Comparison of ENCODE assay signal across 24 mouse cellular contexts in genomic region chr7:127270666-127271065, GRCm38 (mm10). TPM values are rescaled to one million over a fixed set of nuclear protein-coding genes. Genes with fewer than 3 reads are reported as not detected.
DNase-seq lines count a peak whose midpoint lies in the region; ATAC-seq and TF ChIP-seq lines count a peak whose summit lies in the region.
"Had no signal": no experiment of that assay in that cellular context is flagged by ENCODE, and none has a peak within 500 bp of the region (broad histone marks: within the 10 kb centered on the region; RNA-seq: fewer than 3 reads in every experiment).

No protein-coding gene starts in this region.

- TF ChIP-seq CTCF in bone marrow, adult 2 months (IDR thresholded peaks at IDR 0.05; ENCODE audit: control insufficient read depth, insufficient read depth, low read length) = no peak

- peaks cover 19% of the 10 kb centered on the region for H3K4me1 ChIP-seq in kidney, embryonic 15.5 days
- H3K4me1 ChIP-seq in kidney, embryonic 14.5 days (ENCODE audit: control insufficient read depth, insufficient read depth, low read length) = peaks cover 12% of the 10 kb centered on the region
- H3K4me1 ChIP-seq in bone marrow, adult 2 months (ENCODE audit: control insufficient read depth, insufficient read depth, low read length) = peaks cover 4% of the 10 kb centered on the region
- peaks cover 31% of the 10 kb centered on the region for H3K4me1 ChIP-seq in liver, embryonic 11.5 days (replicated peaks; ENCODE audit: control insufficient read depth, insufficient read depth, low read length)

- H3K9ac ChIP-seq in kidney, embryonic 15.5 days = no peak overlapping the region
- H3K9ac ChIP-seq in kidney, embryonic 14.5 days (ENCODE audit: low read depth, low read length) = no peak overlapping the region
- no peak overlapping the region for H3K9ac ChIP-seq in liver, embryonic 11.5 days (ENCODE audit: low read depth, low read length)
- H3K9ac ChIP-seq: embryonic facial prominence, embryonic 13.5 days; forebrain, embryonic 13.5 days; heart, embryonic 15.5 days; hindbrain, embryonic 13.5 days; liver, embryonic 15.5 days had no signal

- peaks cover 23% of the 10 kb centered on the region for H3K79me2 ChIP-seq in macrophage (ENCODE audit: inconsistent target)

- TF ChIP-seq POLR2A in bone marrow, adult 2 months (IDR thresholded peaks at IDR 0.05; ENCODE audit: borderline replicate concordance, control insufficient read depth, low read depth, low read length) = no peak

- WGBS in kidney, embryonic 15.5 days = 86% methylated on average over 5 of the region's 5 CpGs
- 94% methylated on average over 5 of the region's 5 CpGs for WGBS in kidney, embryonic 14.5 days
- WGBS in bone marrow, adult 2 months = 51% methylated on average over 5 of the region's 5 CpGs
- WGBS in liver, embryonic 11.5 days = 72% methylated on average over 5 of the region's 5 CpGs
- 68% methylated on average over 5 of the region's 5 CpGs for WGBS in macrophage (ENCODE audit: missing documents)

- no peaks in the 10 kb centered on the region for H3K27me3 ChIP-seq in kidney, embryonic 15.5 days
- no peaks in the 10 kb centered on the region for H3K27me3 ChIP-seq in kidney, embryonic 14.5 days (ENCODE audit: control insufficient read depth, insufficient read depth, low read length)
- no peaks in the 10 kb centered on the region for H3K27me3 ChIP-seq in liver, embryonic 11.5 days (replicated peaks; ENCODE audit: control insufficient read depth, insufficient read depth, low read length)
- H3K27me3 ChIP-seq: embryonic facial prominence, embryonic 13.5 days; forebrain, embryonic 13.5 days; heart, embryonic 15.5 days; hindbrain, embryonic 13.5 days; liver, embryonic 15.5 days had no signal

- intact Hi-C loops in gastrocnemius, postnatal 14 days (cut with DNase I; ENCODE audit: low total_unique reads) = no loop called here

- H3K4me2 ChIP-seq in kidney, embryonic 15.5 days = peak overlapping the region; percentile 24; the same call in 1 of the 2 replicates
- no peak overlapping the region for H3K4me2 ChIP-seq in kidney, embryonic 14.5 days (replicated peaks; ENCODE audit: low read depth, low read length)
- H3K4me2 ChIP-seq in liver, embryonic 11.5 days = peak overlapping the region; percentile 85
- H3K4me2 ChIP-seq: embryonic facial prominence, embryonic 13.5 days; forebrain, embryonic 13.5 days; heart, embryonic 15.5 days; hindbrain, embryonic 13.5 days had no signal

- ATAC-seq in kidney, embryonic 15.5 days (replicated peaks; ENCODE audit: low FRiP score) = no peak
- no peak for ATAC-seq in kidney, embryonic 14.5 days (ENCODE audit: low FRiP score, low TSS enrichment)
- ATAC-seq in liver, embryonic 11.5 days (replicated peaks; ENCODE audit: low FRiP score) = no peak
- no peak for ATAC-seq in erythroid progenitor cell, adult 5-6 weeks (replicated peaks; ENCODE audit: low FRiP score, poor library complexity, severe bottlenecking)
- ATAC-seq: forebrain, embryonic 13.5 days; lung, postnatal 0 days had no signal

- DNase-seq in liver, embryonic 11.5 days (ENCODE audit: low spot score) = no peak
- no peak for DNase-seq in gastrocnemius, postnatal 14 days
- DNase-seq in embryo, embryonic 10 days (ENCODE audit: low spot score) = no peak
- DNase-seq: cerebellum, adult 2 months; cerebellum, postnatal 25 days; embryo, embryonic 11 days; heart, postnatal 36 days; midbrain, embryonic 14.5 days; thymus, postnatal 4 days had no signal

- no peak overlapping the region for H3K27ac ChIP-seq in kidney, embryonic 15.5 days
- H3K27ac ChIP-seq in kidney, embryonic 14.5 days (ENCODE audit: low read depth, low read length) = no peak overlapping the region
- peak overlapping the region; percentile 68; the same call in 1 of the 2 replicates for H3K27ac ChIP-seq in bone marrow, adult 2 months (ENCODE audit: control insufficient read depth, insufficient read depth, low read depth, low read length, poor library complexity)
- peak overlapping the region; percentile 28; the same call in 1 of the 2 replicates for H3K27ac ChIP-seq in liver, embryonic 11.5 days (ENCODE audit: low read depth, low read length)
- peak overlapping the region; percentile 63 for H3K27ac ChIP-seq in macrophage
- H3K27ac ChIP-seq: embryonic facial prominence, embryonic 13.5 days; forebrain, embryonic 13.5 days; heart, embryonic 15.5 days; hindbrain, embryonic 13.5 days; kidney, postnatal 0 days; limb, embryonic 10.5 days; liver, embryonic 15.5 days had no signal

- H3K4me3 ChIP-seq in kidney, embryonic 15.5 days (replicated peaks) = no peak overlapping the region
- no peak overlapping the region for H3K4me3 ChIP-seq in kidney, embryonic 14.5 days (ENCODE audit: low read length)
- H3K4me3 ChIP-seq in bone marrow, adult 2 months (replicated peaks; ENCODE audit: control insufficient read depth, low read depth, low read length) = no peak overlapping the region
- H3K4me3 ChIP-seq in liver, embryonic 11.5 days (ENCODE audit: low read depth, low read length) = no peak overlapping the region
- no peak overlapping the region for H3K4me3 ChIP-seq in macrophage (ENCODE audit: inconsistent target)
- H3K4me3 ChIP-seq: embryonic facial prominence, embryonic 13.5 days; erythroblast, embryonic 14.5 days; forebrain, embryonic 13.5 days; heart, embryonic 15.5 days; hindbrain, embryonic 13.5 days; limb, embryonic 10.5 days; myocyte had no signal

- H3K36me3 ChIP-seq in kidney, embryonic 15.5 days = peaks cover 42% of the 10 kb centered on the region
- peaks cover 13% of the 10 kb centered on the region for H3K36me3 ChIP-seq in kidney, embryonic 14.5 days (ENCODE audit: control insufficient read depth, insufficient read depth, low read length)
- peaks cover 21% of the 10 kb centered on the region for H3K36me3 ChIP-seq in liver, embryonic 11.5 days (ENCODE audit: control insufficient read depth, insufficient read depth, low read length)
- H3K36me3 ChIP-seq in macrophage (ENCODE audit: inconsistent target) = no peaks in the 10 kb centered on the region

- no peaks in the 10 kb centered on the region for H3K9me3 ChIP-seq in kidney, embryonic 15.5 days (replicated peaks)
- no peaks in the 10 kb centered on the region for H3K9me3 ChIP-seq in kidney, embryonic 14.5 days (ENCODE audit: control insufficient read depth, low read length)
- H3K9me3 ChIP-seq in liver, embryonic 11.5 days (ENCODE audit: control insufficient read depth, low read length) = no peaks in the 10 kb centered on the region
- H3K9me3 ChIP-seq: heart, embryonic 15.5 days; liver, embryonic 15.5 days had no signal

RNA-seq across cellular contexts. Expression of gene Sephs2, which starts 3.2 kb away (rescaled TPM):
- polyA plus RNA-seq in kidney, embryonic 15.5 days (2015; fragmentation: Nextera tagmentation; extraction: Ambion mirVana) = 112 and 113 TPM in 2 replicates
- polyA plus RNA-seq in kidney, embryonic 14.5 days (2014; fragmentation: Nextera tagmentation; extraction: Ambion mirVana) = 112 and 132 TPM in 2 replicates
- polyA plus RNA-seq in bone marrow, adult 2 months (2011; ENCODE audit: insufficient read depth, insufficient read length, low replicate concordance, missing spikeins) = 28.4 and 64.7 TPM in 2 replicates
- polyA plus RNA-seq in liver, embryonic 11.5 days (2014; fragmentation: Nextera tagmentation; extraction: Ambion mirVana) = 178 and 203 TPM in 2 replicates
- total RNA-seq in macrophage (2018; cell fraction: chromatin; rRNA removed) = 10 to 100 TPM in 15 of 26 experiments, 1 to 10 TPM in 11; 1.8 to 76.5 (median 14.2) TPM
- total RNA-seq in macrophage (2018; cell fraction: cytosol; rRNA removed) = 100 to 1,000 TPM in 1 of 26 experiments, 10 to 100 TPM in 25; 13.6 to 109 (median 45.9) TPM
- total RNA-seq in macrophage (2018; cell fraction: nucleus; rRNA removed) = 100 to 1,000 TPM in 1 of 26 experiments, 10 to 100 TPM in 22, 1 to 10 TPM in 3; 5.1 to 115 (median 32.6) TPM
- 19.7 to 40.4 TPM (median 38.9 TPM) in 3 replicates for polyA plus RNA-seq in macrophage (2018)
- 16.8 and 18.0 TPM in 2 replicates for total RNA-seq in erythroid progenitor cell, adult 5-6 weeks (2015; ENCODE audit: low replicate concordance)
- 25.8 and 29.0 TPM in 2 replicates for total RNA-seq in erythroid progenitor cell, adult 5-6 weeks (2017; ENCODE audit: low replicate concordance)
- total RNA-seq in gastrocnemius, postnatal 14 days (2021) = 10 to 100 TPM; 19.3 to 23.1 TPM

RNA-seq across cellular contexts. Expression of gene Dctpp1, which starts 10.2 kb away (rescaled TPM):
- polyA plus RNA-seq in kidney, embryonic 15.5 days (2015; fragmentation: Nextera tagmentation; extraction: Ambion mirVana) = 224 and 226 TPM in 2 replicates
- 252 and 290 TPM in 2 replicates for polyA plus RNA-seq in kidney, embryonic 14.5 days (2014; fragmentation: Nextera tagmentation; extraction: Ambion mirVana)
- 23.2 and 50.6 TPM in 2 replicates for polyA plus RNA-seq in bone marrow, adult 2 months (2011; ENCODE audit: insufficient read depth, insufficient read length, low replicate concordance, missing spikeins)
- polyA plus RNA-seq in liver, embryonic 11.5 days (2014; fragmentation: Nextera tagmentation; extraction: Ambion mirVana) = 266 and 275 TPM in 2 replicates
- 1 to 10 TPM in 5 of 26 experiments, not detected in 21; 1.4 to 4.0 (median 1.5) TPM for total RNA-seq in macrophage (2018; cell fraction: chromatin; rRNA removed)
- total RNA-seq in macrophage (2018; cell fraction: cytosol; rRNA removed) = 10 to 100 TPM; 15.8 to 36.1 (median 24.0) TPM
- total RNA-seq in macrophage (2018; cell fraction: nucleus; rRNA removed) = 1 to 10 TPM; 1.1 to 9.8 (median 3.8) TPM
- polyA plus RNA-seq in macrophage (2018) = 15.9 to 45.9 TPM (median 27.1 TPM) in 3 replicates
- total RNA-seq in erythroid progenitor cell, adult 5-6 weeks (2015; ENCODE audit: low replicate concordance) = 12.2 and 21.6 TPM in 2 replicates
- total RNA-seq in erythroid progenitor cell, adult 5-6 weeks (2017; ENCODE audit: low replicate concordance) = 6.2 and 11.1 TPM in 2 replicates
- total RNA-seq in gastrocnemius, postnatal 14 days (2021) = 10 to 100 TPM; 24.7 to 27.0 TPM

RNA-seq across cellular contexts. Expression of gene Itgal, which starts 25.4 kb away (rescaled TPM):
- polyA plus RNA-seq in kidney, embryonic 15.5 days (2015; fragmentation: Nextera tagmentation; extraction: Ambion mirVana) = 0.82 and 1.2 TPM in 2 replicates
- polyA plus RNA-seq in kidney, embryonic 14.5 days (2014; fragmentation: Nextera tagmentation; extraction: Ambion mirVana) = 0.80 and 1.0 TPM in 2 replicates
- polyA plus RNA-seq in bone marrow, adult 2 months (2011; ENCODE audit: insufficient read depth, insufficient read length, low replicate concordance, missing spikeins) = 11.9 and 51.9 TPM in 2 replicates
- 6.2 and 6.5 TPM in 2 replicates for polyA plus RNA-seq in liver, embryonic 11.5 days (2014; fragmentation: Nextera tagmentation; extraction: Ambion mirVana)
- total RNA-seq in macrophage (2018; cell fraction: chromatin; rRNA removed) = 1,000 to 10,000 TPM in 1 of 26 experiments, 100 to 1,000 TPM in 9, 10 to 100 TPM in 10, 1 to 10 TPM in 6; 3.3 to 1,078 (median 68.2) TPM
- total RNA-seq in macrophage (2018; cell fraction: cytosol; rRNA removed) = 100 to 1,000 TPM in 4 of 26 experiments, 10 to 100 TPM in 10, 1 to 10 TPM in 12; 3.5 to 139 (median 22.0) TPM
- 100 to 1,000 TPM in 12 of 26 experiments, 10 to 100 TPM in 13, 1 to 10 TPM in 1; 8.1 to 442 (median 79.9) TPM for total RNA-seq in macrophage (2018; cell fraction: nucleus; rRNA removed)
- polyA plus RNA-seq in macrophage (2018) = 5.5 to 18.7 TPM (median 12.0 TPM) in 3 replicates
- total RNA-seq in erythroid progenitor cell, adult 5-6 weeks (2015; ENCODE audit: low replicate concordance) = 14.3 and 18.7 TPM in 2 replicates
- total RNA-seq in erythroid progenitor cell, adult 5-6 weeks (2017; ENCODE audit: low replicate concordance) = 2.1 and 3.9 TPM in 2 replicates
- total RNA-seq in gastrocnemius, postnatal 14 days (2021) = under 1 TPM; 0.42 to 0.62 TPM

RNA-seq across cellular contexts. Expression of gene Zfp771, which starts 26.6 kb away (rescaled TPM):
- polyA plus RNA-seq in kidney, embryonic 15.5 days (2015; fragmentation: Nextera tagmentation; extraction: Ambion mirVana) = 59.3 and 62.3 TPM in 2 replicates
- 59.3 and 94.9 TPM in 2 replicates for polyA plus RNA-seq in kidney, embryonic 14.5 days (2014; fragmentation: Nextera tagmentation; extraction: Ambion mirVana)
- 10.6 and 13.1 TPM in 2 replicates for polyA plus RNA-seq in bone marrow, adult 2 months (2011; ENCODE audit: insufficient read depth, insufficient read length, low replicate concordance, missing spikeins)
- 45.9 and 47.3 TPM in 2 replicates for polyA plus RNA-seq in liver, embryonic 11.5 days (2014; fragmentation: Nextera tagmentation; extraction: Ambion mirVana)
- total RNA-seq in macrophage (2018; cell fraction: chromatin; rRNA removed) = 10 to 100 TPM in 24 of 26 experiments, 1 to 10 TPM in 2; 4.1 to 36.9 (median 18.8) TPM
- total RNA-seq in macrophage (2018; cell fraction: cytosol; rRNA removed) = 1 to 10 TPM; 3.9 to 9.6 (median 6.6) TPM
- 10 to 100 TPM in 18 of 26 experiments, 1 to 10 TPM in 8; 6.5 to 27.8 (median 13.3) TPM for total RNA-seq in macrophage (2018; cell fraction: nucleus; rRNA removed)
- 2.3 to 8.3 TPM (median 8.1 TPM) in 3 replicates for polyA plus RNA-seq in macrophage (2018)
- 4.0 TPM in 1 of 2 replicates, not detected in the other for total RNA-seq in erythroid progenitor cell, adult 5-6 weeks (2015; ENCODE audit: low replicate concordance)
- total RNA-seq in erythroid progenitor cell, adult 5-6 weeks (2017; ENCODE audit: low replicate concordance) = 0.26 TPM in 1 of 2 replicates, not detected in the other
- total RNA-seq in gastrocnemius, postnatal 14 days (2021) = 10 to 100 TPM; 18.0 to 21.6 TPM

RNA-seq across cellular contexts. Expression of gene Sept1, which starts 37.7 kb away (rescaled TPM):
- 21.3 and 21.7 TPM in 2 replicates for polyA plus RNA-seq in kidney, embryonic 15.5 days (2015; fragmentation: Nextera tagmentation; extraction: Ambion mirVana)
- polyA plus RNA-seq in kidney, embryonic 14.5 days (2014; fragmentation: Nextera tagmentation; extraction: Ambion mirVana) = 18.5 and 21.6 TPM in 2 replicates
- 76.8 and 153 TPM in 2 replicates for polyA plus RNA-seq in bone marrow, adult 2 months (2011; ENCODE audit: insufficient read depth, insufficient read length, low replicate concordance, missing spikeins)
- 14.9 and 17.5 TPM in 2 replicates for polyA plus RNA-seq in liver, embryonic 11.5 days (2014; fragmentation: Nextera tagmentation; extraction: Ambion mirVana)
- total RNA-seq in macrophage (2018; cell fraction: chromatin; rRNA removed) = 1 to 10 TPM in 16 of 26 experiments, not detected in 10; 1.4 to 7.7 (median 3.5) TPM
- 1 to 10 TPM in 3 of 26 experiments, under 1 TPM in 20, not detected in 3; 0.18 to 1.8 (median 0.47) TPM for total RNA-seq in macrophage (2018; cell fraction: cytosol; rRNA removed)
- total RNA-seq in macrophage (2018; cell fraction: nucleus; rRNA removed) = 10 to 100 TPM in 5 of 26 experiments, 1 to 10 TPM in 19, under 1 TPM in 2; 0.89 to 12.9 (median 2.4) TPM
- 0.75 to 2.4 TPM (median 1.9 TPM) in 3 replicates for polyA plus RNA-seq in macrophage (2018)
- total RNA-seq in erythroid progenitor cell, adult 5-6 weeks (2015; ENCODE audit: low replicate concordance) = 36.0 and 65.2 TPM in 2 replicates
- 24.0 and 44.4 TPM in 2 replicates for total RNA-seq in erythroid progenitor cell, adult 5-6 weeks (2017; ENCODE audit: low replicate concordance)
- 1 to 10 TPM; 4.2 to 5.0 TPM for total RNA-seq in gastrocnemius, postnatal 14 days (2021)

Comparison
In these comparisons a context has a peak if more than half of its experiments do, and no peak if none do; other contexts are left out.
1. H3K27ac ChIP-seq: peak in bone marrow, adult 2 months (single experiment), liver, embryonic 11.5 days (single experiment) and macrophage (single experiment); none in kidney, embryonic 15.5 days (single experiment) and kidney, embryonic 14.5 days (single experiment).